Mouse (Mus musculus): ENCODE data around the gene Snrpc. TPM values are rescaled to one million over a fixed set of nuclear protein-coding genes. Genes with fewer than 3 reads are reported as not detected.
A peak's percentile ranks its signal among the peaks of the same experiment; 100 is the strongest.

Snrpc gene
- total and polyA plus RNA-seq, 2 experiments from 2014 or later, result 146 to 235 TPM

DNA sequence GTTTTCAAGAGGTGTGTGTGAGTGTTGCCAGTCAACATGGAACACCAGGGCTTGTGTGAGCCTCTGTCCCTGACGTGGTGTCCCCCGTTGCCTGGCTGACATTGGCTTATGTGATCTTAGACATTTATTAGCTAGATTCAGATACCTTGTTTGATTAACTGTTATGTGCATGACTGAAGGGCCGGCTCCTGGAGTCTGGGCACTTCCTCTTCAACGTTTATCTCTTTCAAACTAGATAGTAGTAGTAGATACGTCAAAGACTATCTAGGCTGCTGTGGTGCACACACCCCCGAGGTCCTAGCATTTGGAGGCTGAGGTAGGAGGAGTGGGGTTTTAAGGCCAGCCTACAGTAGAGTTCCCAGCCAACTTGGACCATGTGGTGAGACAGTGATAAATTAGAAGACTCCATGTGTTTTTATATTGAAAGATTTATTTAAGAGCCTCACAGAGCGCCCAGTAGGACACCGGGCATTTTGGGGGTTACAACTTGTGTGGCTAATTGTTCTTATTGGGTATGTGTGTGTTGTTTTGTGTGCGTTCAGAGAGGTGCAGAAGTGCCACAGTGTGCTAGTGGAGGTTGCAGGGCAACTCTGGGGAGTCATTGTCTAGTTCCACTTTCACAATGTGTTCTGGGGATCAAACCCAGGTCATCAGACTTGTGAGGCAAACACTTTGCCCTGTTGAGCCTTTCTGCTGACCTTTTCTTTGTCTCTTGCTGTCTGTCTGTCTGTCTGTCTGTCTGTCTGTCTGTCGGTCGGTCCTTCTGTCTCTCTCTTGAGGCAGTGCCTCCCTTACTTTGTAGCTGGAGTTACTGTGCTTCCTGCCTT is 19.9 kb downstream of the Snrpc start:
- H3K9me3 ChIP-seq (ENCODE audit: low read length), result no peaks in the 10 kb centered on the region
- H3K4me3 ChIP-seq (ENCODE audit: low read length), result peak overlapping the region; percentile 91
- TF ChIP-seq CTCF (IDR thresholded peaks at IDR 0.05; ENCODE audit: low read depth), result no peak
- H3K27ac ChIP-seq, result 0 out of 2 replicates have a peak overlapping the region, but pooled peaks have one; percentile 86
- peak overlapping the region; percentile 62 for H3K4me2 ChIP-seq (ENCODE audit: low read depth, low read length)
- H3K9ac ChIP-seq (replicated peaks; ENCODE audit: low read length), result peak overlapping the region; percentile 85; the same call in 1 of the 2 replicates
- WGBS, result 42% methylated on average over 11 of the region's 11 CpGs
- DNase-seq (ENCODE audit: low spot score) (no peak), ATAC-seq (no peak)
- H3K27me3 ChIP-seq (ENCODE audit: insufficient read depth, low read length), result no peaks in the 10 kb centered on the region
- peaks cover 17% of the 10 kb centered on the region for H3K4me1 ChIP-seq (ENCODE audit: insufficient read depth, low read length)
- no peaks in the 10 kb centered on the region for H3K36me3 ChIP-seq (ENCODE audit: insufficient read depth, low read length)

DNA sequence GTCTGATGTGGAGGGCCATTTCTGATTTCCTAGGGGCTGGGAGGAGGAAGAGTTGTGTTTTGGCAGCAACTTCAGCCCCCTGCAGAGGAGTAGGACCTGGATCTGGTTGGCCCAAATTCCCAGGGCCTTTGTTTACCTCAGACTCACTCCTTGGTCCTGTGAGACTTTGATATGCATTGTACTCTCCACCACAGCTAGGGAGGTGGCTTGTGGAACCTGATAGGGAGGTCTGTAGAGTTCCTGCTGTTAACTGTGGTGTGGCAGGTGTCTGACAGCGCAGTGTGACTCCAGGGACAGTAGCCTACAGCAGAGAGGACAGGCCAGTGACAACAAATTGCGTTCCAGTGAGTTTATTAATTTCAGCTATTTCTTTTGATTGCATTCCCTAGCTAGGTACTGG is 21.2 kb downstream of the Snrpc start:
- 0 out of 2 replicates have a peak overlapping the region, but pooled peaks have one; percentile 18 for H3K4me2 ChIP-seq (ENCODE audit: low read depth, low read length)
- no peak for TF ChIP-seq CTCF (IDR thresholded peaks at IDR 0.05; ENCODE audit: low read depth)
- H3K4me1 ChIP-seq (ENCODE audit: insufficient read depth, low read length), result peaks cover 17% of the 10 kb centered on the region
- H3K9me3 ChIP-seq (ENCODE audit: low read length), result no peaks in the 10 kb centered on the region
- H3K4me3 ChIP-seq (ENCODE audit: low read length), result no peak overlapping the region
- H3K27ac ChIP-seq, result no peak overlapping the region
- no peak for ATAC-seq
- no peaks in the 10 kb centered on the region for H3K36me3 ChIP-seq (ENCODE audit: insufficient read depth, low read length)
- no peak for DNase-seq (ENCODE audit: low spot score)
- no peak overlapping the region for H3K9ac ChIP-seq (replicated peaks; ENCODE audit: low read length)
- WGBS, result 39% methylated on average over 2 of the region's 2 CpGs
- no peaks in the 10 kb centered on the region for H3K27me3 ChIP-seq (ENCODE audit: insufficient read depth, low read length)

DNA sequence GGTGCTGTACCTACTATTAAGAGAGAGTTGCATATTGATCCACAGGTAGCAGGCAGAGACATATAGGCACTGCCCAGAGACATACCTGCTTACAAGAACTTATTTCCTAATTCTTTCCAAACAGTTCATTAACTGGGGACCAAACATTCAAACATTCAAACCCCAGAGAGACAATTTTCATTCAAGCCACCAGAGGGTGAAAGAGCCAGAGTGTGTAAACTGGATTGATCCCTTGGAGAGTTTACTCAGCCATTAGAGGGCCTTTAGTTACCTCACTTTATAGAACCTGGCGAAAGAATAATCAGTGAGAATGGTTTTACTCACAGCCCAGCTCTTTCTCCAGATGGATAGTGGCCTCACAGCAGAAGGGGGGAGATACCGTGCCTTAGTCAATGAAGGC is 27.5 kb downstream of the Snrpc start:
- Histone ChIP-seq H3K4me1 (ENCODE audit: insufficient read depth, low read length) (no peaks in the 10 kb centered on the region), H3K4me2 (ENCODE audit: low read depth, low read length) (no peak overlapping the region), H3K27ac (no peak overlapping the region), H3K4me3 (ENCODE audit: low read length) (no peak overlapping the region), H3K27me3 (ENCODE audit: insufficient read depth, low read length) (no peaks in the 10 kb centered on the region), H3K36me3 (ENCODE audit: insufficient read depth, low read length) (no peaks in the 10 kb centered on the region), H3K9me3 (ENCODE audit: low read length) (no peaks in the 10 kb centered on the region), H3K9ac (replicated peaks; ENCODE audit: low read length) (no peak overlapping the region)
- peak; percentile 20 for TF ChIP-seq CTCF (IDR thresholded peaks at IDR 0.05; ENCODE audit: low read depth)
- no peak for DNase-seq (ENCODE audit: low spot score)
- ATAC-seq, result no peak
- 90% methylated on average over 2 of the region's 2 CpGs for WGBS

DNA sequence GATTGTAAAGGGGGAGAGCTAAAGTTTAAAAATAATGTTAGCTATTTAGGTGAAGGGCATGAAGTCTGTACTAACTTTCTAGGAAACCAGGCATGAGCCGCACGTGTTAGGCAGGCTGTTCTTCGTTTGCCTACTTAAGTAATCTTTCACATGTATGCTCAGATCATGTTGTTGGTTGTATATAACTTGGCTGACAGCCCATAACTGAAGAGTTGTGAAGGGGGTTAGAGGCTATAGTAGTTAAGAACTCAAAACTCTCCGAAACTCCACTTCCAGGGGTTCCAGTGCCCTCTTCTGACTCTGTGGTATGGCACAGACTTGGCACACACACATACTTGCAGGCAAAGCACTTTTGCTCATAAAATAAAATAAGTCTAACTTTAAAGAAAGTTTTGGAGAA is 28.8 kb downstream of the Snrpc start:
- H3K9ac ChIP-seq (replicated peaks; ENCODE audit: low read length), result no peak overlapping the region
- H3K27me3 ChIP-seq (ENCODE audit: insufficient read depth, low read length), result no peaks in the 10 kb centered on the region
- H3K4me2 ChIP-seq (ENCODE audit: low read depth, low read length), result no peak overlapping the region
- no peak for TF ChIP-seq CTCF (IDR thresholded peaks at IDR 0.05; ENCODE audit: low read depth)
- no peaks in the 10 kb centered on the region for H3K9me3 ChIP-seq (ENCODE audit: low read length)
- ATAC-seq (no peak), DNase-seq (ENCODE audit: low spot score) (no peak)
- no peaks in the 10 kb centered on the region for H3K36me3 ChIP-seq (ENCODE audit: insufficient read depth, low read length)
- no peak overlapping the region for H3K4me3 ChIP-seq (ENCODE audit: low read length)
- 87% methylated on average over 4 of the region's 4 CpGs for WGBS
- no peak overlapping the region for H3K27ac ChIP-seq
- H3K4me1 ChIP-seq (ENCODE audit: insufficient read depth, low read length), result no peaks in the 10 kb centered on the region

DNA sequence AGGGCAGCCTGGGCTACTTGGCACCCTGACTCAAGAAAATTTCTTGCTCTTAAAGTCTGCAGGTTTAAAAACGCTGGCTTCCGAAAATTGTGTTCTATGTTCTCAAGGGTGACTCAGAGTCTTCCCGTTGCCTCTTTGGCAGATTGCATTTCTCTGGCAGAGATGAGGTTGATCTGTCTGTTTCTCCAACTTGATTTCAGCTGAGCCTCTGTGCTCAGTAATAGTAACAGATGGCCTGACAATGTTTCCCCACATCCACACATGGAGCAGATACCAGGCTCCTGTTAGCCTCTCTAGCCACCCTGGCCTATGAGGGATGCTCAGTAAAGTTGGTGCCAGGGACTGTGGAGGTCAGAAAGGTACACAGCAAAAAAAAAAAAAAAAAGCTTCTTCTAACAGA is 33.9 kb downstream of the Snrpc start:
- WGBS, result 79% methylated on average over 3 of the region's 3 CpGs
- DNase-seq (ENCODE audit: low spot score) (no peak), ATAC-seq (no peak)
- Histone ChIP-seq H3K4me2 (ENCODE audit: low read depth, low read length) (no peak overlapping the region), H3K4me1 (ENCODE audit: insufficient read depth, low read length) (no peaks in the 10 kb centered on the region), H3K9me3 (ENCODE audit: low read length) (no peaks in the 10 kb centered on the region), H3K4me3 (ENCODE audit: low read length) (no peak overlapping the region), H3K36me3 (ENCODE audit: insufficient read depth, low read length) (no peaks in the 10 kb centered on the region), H3K27ac (no peak overlapping the region), H3K27me3 (ENCODE audit: insufficient read depth, low read length) (no peaks in the 10 kb centered on the region), H3K9ac (replicated peaks; ENCODE audit: low read length) (no peak overlapping the region)
- TF ChIP-seq CTCF (IDR thresholded peaks at IDR 0.05; ENCODE audit: low read depth), result no peak

DNA sequence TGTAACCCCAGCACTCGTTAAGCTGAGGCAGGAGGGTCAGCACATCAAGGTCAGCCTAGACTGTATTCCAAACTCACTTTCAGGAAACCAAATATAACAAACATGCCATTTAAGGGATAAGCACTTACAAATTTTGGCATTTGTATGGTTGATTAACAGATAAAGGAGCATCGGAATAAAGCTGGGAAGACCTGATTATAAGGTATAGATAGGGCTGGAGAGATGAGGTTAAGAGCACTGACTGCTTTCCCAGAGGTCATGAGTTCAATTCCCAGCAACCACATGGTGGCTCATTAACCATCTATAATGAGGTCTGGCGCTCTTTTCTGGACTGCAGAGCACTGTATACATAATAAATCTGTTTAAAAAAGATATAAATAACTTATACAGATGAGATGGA is 35.6 kb downstream of the Snrpc start:
- WGBS, result 77% methylated on average over 3 of the region's 3 CpGs
- no peak for DNase-seq (ENCODE audit: low spot score)
- TF ChIP-seq CTCF (IDR thresholded peaks at IDR 0.05; ENCODE audit: low read depth), result no peak

DNA sequence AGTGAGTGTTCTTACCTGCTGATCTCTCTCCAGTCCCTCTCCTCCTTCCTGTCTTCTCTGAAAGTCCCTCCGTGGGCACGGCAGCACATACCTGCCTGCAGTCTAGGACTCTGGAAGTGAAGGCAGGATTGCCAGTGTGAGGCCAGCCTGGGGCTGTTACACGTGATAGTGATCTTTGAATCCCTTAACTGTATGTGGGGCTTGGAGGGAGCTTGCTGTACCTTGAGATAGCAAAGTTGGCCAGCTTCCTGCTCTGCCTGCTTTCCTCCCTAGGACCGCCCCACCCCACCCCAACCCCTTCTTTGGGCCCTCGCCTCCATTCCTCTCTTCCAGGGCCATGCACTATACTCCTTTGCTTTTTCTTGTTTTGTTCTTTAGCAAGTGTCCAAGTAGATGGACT is 36.6 kb downstream of the Snrpc start:
- Histone ChIP-seq H3K4me3 (ENCODE audit: low read length) (no peak overlapping the region), H3K27me3 (ENCODE audit: insufficient read depth, low read length) (no peaks in the 10 kb centered on the region), H3K36me3 (ENCODE audit: insufficient read depth, low read length) (0 out of 2 replicates have a peak, but pooled peaks cover 4% of the 10 kb centered on the region), H3K9me3 (ENCODE audit: low read length) (no peaks in the 10 kb centered on the region), H3K27ac (no peak overlapping the region), H3K4me2 (ENCODE audit: low read depth, low read length) (no peak overlapping the region), H3K4me1 (ENCODE audit: insufficient read depth, low read length) (no peaks in the 10 kb centered on the region), H3K9ac (replicated peaks; ENCODE audit: low read length) (no peak overlapping the region)
- no peak for ATAC-seq
- DNase-seq (ENCODE audit: low spot score), result no peak
- WGBS, result 73% methylated on average over 5 of the region's 5 CpGs
- TF ChIP-seq CTCF (IDR thresholded peaks at IDR 0.05; ENCODE audit: low read depth), result no peak

More for the DNA sequence above, 35.6 kb downstream of the Snrpc start:
- Histone ChIP-seq H3K36me3 (ENCODE audit: insufficient read depth, low read length) (no peaks in the 10 kb centered on the region), H3K4me1 (ENCODE audit: insufficient read depth, low read length) (no peaks in the 10 kb centered on the region), H3K9me3 (ENCODE audit: low read length) (no peaks in the 10 kb centered on the region), H3K9ac (replicated peaks; ENCODE audit: low read length) (no peak overlapping the region), H3K4me3 (ENCODE audit: low read length) (no peak overlapping the region), H3K4me2 (ENCODE audit: low read depth, low read length) (no peak overlapping the region), H3K27ac (no peak overlapping the region), H3K27me3 (ENCODE audit: insufficient read depth, low read length) (no peaks in the 10 kb centered on the region)
- no peak for ATAC-seq
